Mouse (Mus musculus): ENCODE measurements around the gene Olfr116.

Gene Olfr116

GRCm38 (mm10) chr17:37627009-37627408, at the start of gene Olfr116, which contains the start of gene Olfr115:
Olfr116 (minus strand) TSS chr17:37627199.
Olfr115 (minus strand) TSS chr17:37627109.
- no peak for DNase-seq (ENCODE audit: inconsistent age in 2 of 2, low spot score in 1 of 2)

- DNase-seq (ENCODE audit: inconsistent age in 2 of 2, low spot score in 1 of 2): no peak
These were observed 39.7 kb upstream of the Olfr116 start, which contains the start of gene Olfr118 for GRCm38 (mm10) chr17:37666688-37667087. Olfr118 (plus strand) TSS chr17:37666988.

- no peak for DNase-seq (ENCODE audit: inconsistent age in 2 of 2, low spot score in 1 of 2)
These were observed 36.7 kb upstream of the Olfr116 start, which contains the start of gene Olfr117 for GRCm38 (mm10) chr17:37663682-37664081. Olfr117 (minus strand) TSS chr17:37663782.

GRCm38 (mm10) chr17:37592643-37593042, 34.4 kb downstream of the Olfr116 start, which contains the start of gene Olfr114:
Olfr114 (minus strand) TSS chr17:37592743.
- DNase-seq (ENCODE audit: inconsistent age in 2 of 2, low spot score in 1 of 2): no peak

- no peak for DNase-seq (ENCODE audit: inconsistent age in 2 of 2, low spot score in 1 of 2)
These were observed 49.4 kb downstream of the Olfr116 start, which contains the start of gene Olfr113 for GRCm38 (mm10) chr17:37577563-37577962. Olfr113 (minus strand) TSS chr17:37577663.

Measured in adrenal gland, adult (tissue).